Mouse (Mus musculus): ENCODE results near the gene Olfr1287. TPM values are rescaled to one million over a fixed set of nuclear protein-coding genes. Genes with fewer than 3 reads are reported as not detected.

Gene Olfr1287
- polyA plus RNA-seq (2015; fragmentation: Nextera tagmentation; extraction: Ambion mirVana) = not detected in 2 replicates

DNA sequence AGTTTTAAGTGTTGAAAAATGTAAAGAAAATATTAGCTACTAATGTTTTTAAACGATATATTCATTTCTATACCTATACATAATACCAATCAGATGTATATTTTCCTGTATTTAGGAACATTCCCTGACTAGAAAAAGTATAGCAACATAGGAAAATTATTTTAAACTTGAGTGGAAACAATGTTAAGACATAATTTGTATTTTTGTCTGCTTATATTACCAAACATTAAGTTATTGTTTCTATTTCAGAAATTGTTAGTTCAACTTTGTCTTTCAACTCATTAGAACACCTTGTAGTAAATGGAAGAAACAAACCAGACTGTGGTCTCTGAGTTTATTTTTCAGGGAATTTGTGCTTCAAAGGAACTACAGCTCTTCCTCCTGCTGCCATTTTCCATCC, at the start of gene Olfr1287:
TSS of gene Olfr1287 (plus strand) at position 301 of the 400 bp plus-strand sequence.
- Histone ChIP-seq H3K9me3 (no peaks in the 10 kb centered on the region), H3K27me3 (no peaks in the 10 kb centered on the region), H3K4me1 (no peaks in the 10 kb centered on the region), H3K9ac (replicated peaks) (no peak within 1 kb of the TSS), H3K4me3 (no peak within 1 kb of the TSS), H3K4me2 (replicated peaks) (no peak within 1 kb of the TSS), H3K27ac (replicated peaks) (no peak within 1 kb of the TSS), H3K36me3 (no peaks in the 10 kb centered on the region)
- ATAC-seq (replicated peaks) = no peak
- 67% methylated on average over 1 of the region's 1 CpGs for WGBS

DNA sequence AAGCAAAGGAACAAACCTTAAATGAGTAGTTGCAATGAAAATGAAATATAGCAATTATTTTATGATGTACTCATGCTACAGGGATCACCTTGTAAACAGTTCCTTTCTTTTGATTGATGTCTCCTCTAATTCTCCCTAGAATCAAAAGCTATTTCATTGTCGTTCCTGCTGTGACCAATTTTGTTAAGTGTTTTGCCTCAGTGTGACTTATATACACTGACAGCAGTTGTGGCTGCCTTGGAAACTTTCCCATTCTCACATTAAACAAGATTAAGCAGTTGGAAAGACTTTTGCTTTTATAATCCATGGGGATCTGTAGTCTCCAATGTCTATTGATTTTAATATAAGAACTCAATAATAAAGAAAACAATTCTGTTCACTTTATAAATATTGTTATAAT, 26.0 kb upstream of the Olfr1287 start, which contains the start of gene Olfr1286:
TSS of gene Olfr1286 (minus strand) at position 185 of the 400 bp plus-strand sequence.
- Histone ChIP-seq H3K27ac (replicated peaks) (no peak within 1 kb of the TSS), H3K4me2 (replicated peaks) (no peak within 1 kb of the TSS), H3K4me3 (no peak within 1 kb of the TSS), H3K9ac (replicated peaks) (no peak within 1 kb of the TSS), H3K9me3 (no peaks in the 10 kb centered on the region), H3K36me3 (no peaks in the 10 kb centered on the region), H3K27me3 (no peaks in the 10 kb centered on the region), H3K4me1 (no peaks in the 10 kb centered on the region)
- no peak for ATAC-seq (replicated peaks)
- WGBS = 72% methylated on average over 1 of the region's 1 CpGs

DNA sequence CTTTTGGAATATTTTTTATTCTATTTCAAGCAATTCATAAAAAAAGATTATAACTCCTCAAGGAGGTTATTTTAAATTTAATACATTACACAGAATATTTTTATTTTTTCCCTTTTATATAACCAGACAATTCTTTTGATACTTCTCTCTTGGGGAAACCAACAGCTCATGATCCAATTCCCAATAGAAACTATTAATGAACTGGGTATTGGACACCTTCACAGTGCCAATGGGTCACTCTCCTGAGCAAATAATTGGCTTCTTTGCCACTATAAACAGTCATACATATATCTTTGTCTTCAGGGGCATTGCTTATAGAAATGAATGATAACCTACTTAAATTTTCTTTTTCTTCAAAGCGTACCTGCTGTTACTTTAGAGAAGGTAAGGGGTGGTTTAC, 24.9 kb downstream of the Olfr1287 start, which contains the start of gene Olfr1288:
TSS of gene Olfr1288 (plus strand) at position 301 of the 400 bp plus-strand sequence.
- H3K27me3 ChIP-seq = no peaks in the 10 kb centered on the region
- H3K9ac ChIP-seq (replicated peaks) = no peak within 1 kb of the TSS
- no peak within 1 kb of the TSS for H3K4me2 ChIP-seq (replicated peaks)
- H3K9me3 ChIP-seq = no peaks in the 10 kb centered on the region
- H3K36me3 ChIP-seq = no peaks in the 10 kb centered on the region
- no peak within 1 kb of the TSS for H3K27ac ChIP-seq (replicated peaks)
- ATAC-seq (replicated peaks) = no peak
- no peaks in the 10 kb centered on the region for H3K4me1 ChIP-seq
- no peak within 1 kb of the TSS for H3K4me3 ChIP-seq
- WGBS = 100% methylated on average over 1 of the region's 1 CpGs

DNA sequence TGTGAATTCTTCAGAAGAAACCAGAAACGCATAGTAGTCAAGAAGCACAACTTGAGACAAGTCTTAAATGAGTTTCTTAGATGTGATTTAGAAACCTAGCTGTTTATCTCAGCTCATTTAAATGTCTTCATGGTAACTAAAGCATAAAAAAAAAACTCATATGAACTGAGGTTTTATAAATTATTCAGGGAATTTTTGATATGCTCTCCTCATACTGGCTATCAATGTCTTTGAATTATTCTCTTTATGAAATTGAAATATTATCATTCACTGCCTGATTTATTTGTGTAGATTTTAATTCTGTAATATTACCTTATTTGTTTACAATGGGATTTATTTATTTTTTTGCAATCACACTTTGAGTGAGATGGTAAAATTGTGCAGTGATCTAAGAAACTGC, 31.6 kb downstream of the Olfr1287 start, which contains the start of gene Olfr1289:
TSS of gene Olfr1289 (plus strand) at position 301 of the 400 bp plus-strand sequence.
- no peak for ATAC-seq (replicated peaks)
- Histone ChIP-seq H3K4me2 (replicated peaks) (no peak within 1 kb of the TSS), H3K4me1 (no peaks in the 10 kb centered on the region), H3K9ac (replicated peaks) (no peak within 1 kb of the TSS), H3K27ac (replicated peaks) (no peak within 1 kb of the TSS), H3K36me3 (no peaks in the 10 kb centered on the region), H3K4me3 (no peak within 1 kb of the TSS), H3K27me3 (no peaks in the 10 kb centered on the region), H3K9me3 (no peaks in the 10 kb centered on the region)
- 72% methylated on average over 1 of the region's 1 CpGs for WGBS

DNA sequence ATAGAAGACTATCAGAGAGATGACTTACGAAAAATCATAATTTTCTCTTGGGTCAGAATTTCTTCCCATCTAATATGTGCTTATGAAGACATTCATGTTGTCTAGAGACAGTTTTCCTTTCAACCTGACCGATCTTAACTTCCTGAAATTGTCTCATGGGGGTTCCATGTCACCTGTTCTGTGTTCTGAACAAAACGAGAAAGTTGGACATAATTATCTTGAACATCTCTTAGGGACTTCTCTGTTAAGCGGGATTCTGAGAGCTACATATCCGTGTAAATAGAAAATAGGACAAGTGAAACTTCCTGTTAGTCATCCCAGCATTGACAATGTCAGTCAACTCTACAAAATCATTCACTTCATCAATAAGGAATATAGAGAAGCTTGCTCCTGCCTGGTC, 44.8 kb downstream of the Olfr1287 start, which contains the start of gene Olfr1290:
TSS of gene Olfr1290 (minus strand) at position 101 of the 400 bp plus-strand sequence.
- no peak within 1 kb of the TSS for H3K4me2 ChIP-seq (replicated peaks)
- H3K9me3 ChIP-seq = no peaks in the 10 kb centered on the region
- no peak within 1 kb of the TSS for H3K4me3 ChIP-seq
- no peak within 1 kb of the TSS for H3K27ac ChIP-seq (replicated peaks)
- no peaks in the 10 kb centered on the region for H3K4me1 ChIP-seq
- no peak for ATAC-seq (replicated peaks)
- no peaks in the 10 kb centered on the region for H3K36me3 ChIP-seq
- WGBS = 82% methylated on average over 5 of the region's 5 CpGs
- no peaks in the 10 kb centered on the region for H3K27me3 ChIP-seq
- no peak within 1 kb of the TSS for H3K9ac ChIP-seq (replicated peaks)

GRCm38 (mm10) chr2:111496880-111497279, 47.9 kb downstream of the Olfr1287 start, which contains the start of gene Olfr1291-ps1:
TSS of gene Olfr1291-ps1 (plus strand) at chr2:111497180.
- no peaks in the 10 kb centered on the region for H3K36me3 ChIP-seq
- no peak within 1 kb of the TSS for H3K27ac ChIP-seq (replicated peaks)

More at GRCm38 (mm10) chr2:111496880-111497279, 47.9 kb downstream of the Olfr1287 start, which contains the start of gene Olfr1291-ps1:
- no peak within 1 kb of the TSS for H3K9ac ChIP-seq (replicated peaks)
- ATAC-seq (replicated peaks) = no peak
- H3K9me3 ChIP-seq = no peaks in the 10 kb centered on the region
- 94% methylated on average over 3 of the region's 3 CpGs for WGBS
- H3K4me1 ChIP-seq = no peaks in the 10 kb centered on the region
- H3K4me3 ChIP-seq = no peak within 1 kb of the TSS
- no peaks in the 10 kb centered on the region for H3K27me3 ChIP-seq
- no peak within 1 kb of the TSS for H3K4me2 ChIP-seq (replicated peaks)

Other genes starting within 250 kb of the Olfr1287 start
- not detected in 2 replicates for gene 4930430A15Rik, start 219.5 kb upstream of the Olfr1287 start, polyA plus RNA-seq (2015; fragmentation: Nextera tagmentation; extraction: Ambion mirVana)
- gene Olfr1275, start 213.9 kb upstream of the Olfr1287 start, polyA plus RNA-seq (2015; fragmentation: Nextera tagmentation; extraction: Ambion mirVana) = not detected in 2 replicates
- gene Olfr1276, start 194.6 kb upstream of the Olfr1287 start, polyA plus RNA-seq (2015; fragmentation: Nextera tagmentation; extraction: Ambion mirVana) = not detected in 2 replicates
- not detected in 2 replicates for gene Olfr1277, start 175.0 kb upstream of the Olfr1287 start, polyA plus RNA-seq (2015; fragmentation: Nextera tagmentation; extraction: Ambion mirVana)
- gene Olfr1278, start 159.0 kb upstream of the Olfr1287 start, polyA plus RNA-seq (2015; fragmentation: Nextera tagmentation; extraction: Ambion mirVana) = not detected in 2 replicates
- gene Olfr1279, start 148.5 kb upstream of the Olfr1287 start, polyA plus RNA-seq (2015; fragmentation: Nextera tagmentation; extraction: Ambion mirVana) = not detected in 2 replicates
- not detected in 2 replicates for gene Olfr1280, start 135.1 kb upstream of the Olfr1287 start, polyA plus RNA-seq (2015; fragmentation: Nextera tagmentation; extraction: Ambion mirVana)
- not detected in 2 replicates for gene Olfr1281, start 122.6 kb upstream of the Olfr1287 start, polyA plus RNA-seq (2015; fragmentation: Nextera tagmentation; extraction: Ambion mirVana)
- gene Olfr1282, start 113.1 kb upstream of the Olfr1287 start, polyA plus RNA-seq (2015; fragmentation: Nextera tagmentation; extraction: Ambion mirVana) = not detected in 2 replicates
- gene Olfr1283, start 82.4 kb upstream of the Olfr1287 start, polyA plus RNA-seq (2015; fragmentation: Nextera tagmentation; extraction: Ambion mirVana) = not detected in 2 replicates
- not detected in 2 replicates for gene Olfr1284, start 73.6 kb upstream of the Olfr1287 start, polyA plus RNA-seq (2015; fragmentation: Nextera tagmentation; extraction: Ambion mirVana)
- not detected in 2 replicates for gene Olfr1286, start 26.0 kb upstream of the Olfr1287 start, polyA plus RNA-seq (2015; fragmentation: Nextera tagmentation; extraction: Ambion mirVana)
- not detected in 2 replicates for gene Olfr1288, start 25.0 kb downstream of the Olfr1287 start, polyA plus RNA-seq (2015; fragmentation: Nextera tagmentation; extraction: Ambion mirVana)
- gene Olfr1289, start 31.7 kb downstream of the Olfr1287 start, polyA plus RNA-seq (2015; fragmentation: Nextera tagmentation; extraction: Ambion mirVana) = not detected in 2 replicates
- gene Olfr1290, start 44.7 kb downstream of the Olfr1287 start, polyA plus RNA-seq (2015; fragmentation: Nextera tagmentation; extraction: Ambion mirVana) = not detected in 2 replicates
- not detected in 2 replicates for gene Olfr1291-ps1, start 48.0 kb downstream of the Olfr1287 start, polyA plus RNA-seq (2015; fragmentation: Nextera tagmentation; extraction: Ambion mirVana)
- not detected in 2 replicates for gene Olfr1293-ps, start 76.1 kb downstream of the Olfr1287 start, polyA plus RNA-seq (2015; fragmentation: Nextera tagmentation; extraction: Ambion mirVana)
- not detected in 2 replicates for gene Olfr1294, start 91.1 kb downstream of the Olfr1287 start, polyA plus RNA-seq (2015; fragmentation: Nextera tagmentation; extraction: Ambion mirVana)
- gene Olfr1295, start 120.5 kb downstream of the Olfr1287 start, polyA plus RNA-seq (2015; fragmentation: Nextera tagmentation; extraction: Ambion mirVana) = not detected in 2 replicates
- not detected in 2 replicates for gene Olfr1297, start 177.4 kb downstream of the Olfr1287 start, polyA plus RNA-seq (2015; fragmentation: Nextera tagmentation; extraction: Ambion mirVana)
- gene Olfr1298, start 200.1 kb downstream of the Olfr1287 start, polyA plus RNA-seq (2015; fragmentation: Nextera tagmentation; extraction: Ambion mirVana) = not detected in 2 replicates
- not detected in 2 replicates for gene Olfr1299, start 212.3 kb downstream of the Olfr1287 start, polyA plus RNA-seq (2015; fragmentation: Nextera tagmentation; extraction: Ambion mirVana)

Measured in forebrain, embryonic 15.5 days (tissue).